Mouse (Mus musculus): Measurements from ENCODE around the gene Zfp101. TPM values are rescaled to one million over a fixed set of nuclear protein-coding genes. Genes with fewer than 3 reads are reported as not detected.

The Zfp101 gene
- polyA plus RNA-seq (2012), result 0.43 and 0.53 TPM in 2 replicates

GRCm38 (mm10) chr17:33394182-33395034 is at the start of gene Zfp101:
Zfp101 (minus strand) TSS chr17:33394641.

GRCm38 (mm10) chr17:33432019-33432946 is 37.8 kb upstream of the Zfp101 start, which contains the start of gene Actl9:
Actl9 (plus strand) TSS chr17:33432896.

GRCm38 (mm10) chr17:33358411-33359384 is 35.7 kb downstream of the Zfp101 start, which contains the start of gene Zfp81:
Zfp81 (minus strand) TSS chr17:33358878.

Other genes starting within 250 kb of the Zfp101 start
- gene Olfr55, start 226.2 kb downstream of the Zfp101 start, polyA plus RNA-seq (2012), result not detected in 2 replicates
- not detected in 2 replicates for gene Olfr239, start 203.3 kb downstream of the Zfp101 start, polyA plus RNA-seq (2012)
- gene Olfr1564, start 173.0 kb downstream of the Zfp101 start, polyA plus RNA-seq (2012), result 0.02 TPM in 2 replicates
- 0.53 and 0.62 TPM in 2 replicates for gene Zfp955a, start 139.5 kb downstream of the Zfp101 start, polyA plus RNA-seq (2012)
- gene Olfr63, start 130.0 kb downstream of the Zfp101 start, polyA plus RNA-seq (2012), result not detected in 2 replicates
- gene Zfp955b, start 105.1 kb downstream of the Zfp101 start, polyA plus RNA-seq (2012), result 0.34 and 0.60 TPM in 2 replicates
- gene Zfp81, start 35.8 kb downstream of the Zfp101 start, polyA plus RNA-seq (2012), result 0.19 and 0.39 TPM in 2 replicates
- 0.03 TPM in 1 of 2 replicates, not detected in the other for gene Actl9, start 38.3 kb upstream of the Zfp101 start, polyA plus RNA-seq (2012)
- gene Adamts10, start 129.6 kb upstream of the Zfp101 start, polyA plus RNA-seq (2012), result 56.2 and 68.3 TPM in 2 replicates
- gene Myo1f, start 161.1 kb upstream of the Zfp101 start, polyA plus RNA-seq (2012), result 27.5 and 42.2 TPM in 2 replicates
- gene Zfp414, start 234.4 kb upstream of the Zfp101 start, polyA plus RNA-seq (2012), result 130 and 136 TPM in 2 replicates
- 14.0 and 31.9 TPM in 2 replicates for gene Pram1, start 243.4 kb upstream of the Zfp101 start, polyA plus RNA-seq (2012)

Measured in megakaryocyte-erythroid progenitor cell, adult 5 weeks (primary cell).